Mouse (Mus musculus): ENCODE data around the gene Rap1b.

DNA sequence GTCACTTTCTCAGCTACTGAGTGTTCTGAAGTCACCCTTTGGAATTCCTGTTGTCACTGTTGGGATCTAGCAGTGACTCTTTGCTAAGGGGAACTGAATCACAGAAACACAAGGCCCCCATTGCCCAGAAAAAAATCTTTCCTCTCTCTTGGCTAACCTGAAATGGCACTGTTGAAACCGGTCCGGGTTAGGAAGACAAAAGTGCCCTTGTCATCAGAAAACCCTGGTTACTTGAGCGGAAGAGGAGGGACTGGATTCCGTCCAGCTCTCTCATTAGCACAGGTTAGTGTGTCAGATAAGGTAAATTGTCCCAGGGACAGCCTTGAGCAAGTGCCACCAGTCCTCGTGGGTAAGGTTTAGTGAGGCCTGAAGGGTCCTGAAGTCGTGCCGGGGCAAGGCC, 14.5 kb upstream of the Rap1b start:
- TF ChIP-seq POLR2A (IDR thresholded peaks at IDR 0.05; ENCODE audit: insufficient read depth, low read length), result no peak
- TF ChIP-seq CTCF (IDR thresholded peaks at IDR 0.05; ENCODE audit: low read depth, low read length), result no peak

Data from ES-Bruce4 (cell line).